Mouse (Mus musculus) kidney, postnatal 0 days (tissue): Measurements from ENCODE around the gene Frs2. TPM values are rescaled to one million over a fixed set of nuclear protein-coding genes. Genes with fewer than 3 reads are reported as not detected.
A peak's percentile ranks its signal among the peaks of the same experiment; 100 is the strongest.

Source experiments
- ATAC-seq: fragments of 200-750 bp; cut with Nextera tagmentation; replicated peaks from 2 replicates; pipeline ENCODE4 v1.8.0; 2017; ENCODE audit warnings: low read depth, moderate number of reproducible peaks, moderate TSS enrichment, moderate library complexity; ENCODE audit not compliant: low FRiP score
- DNase-seq: peaks from one replicate; pipeline ENCODE4 v3.0.0-alpha.2; 2016; ENCODE audit warnings: low spot score
- H3K27ac ChIP-seq: fragments of 300-500 bp; sonication (generic); 2 replicates; pipeline ENCODE4 v1.5.1; 2014; ENCODE audit warnings: mild to moderate bottlenecking
- H3K27me3 ChIP-seq: fragments of 300-500 bp; sonication (generic); 2 replicates; pipeline ENCODE4 v1.6.1; 2014; ENCODE audit warnings: low read length, mixed read lengths; ENCODE audit not compliant: insufficient read depth
- H3K36me3 ChIP-seq: fragments of 300-500 bp; sonication (generic); 2 replicates; pipeline ENCODE4 v1.6.1; 2014; ENCODE audit warnings: low read length, mixed read lengths; ENCODE audit not compliant: insufficient read depth
- H3K4me1 ChIP-seq: fragments of 300-500 bp; sonication (generic); replicated peaks from 2 replicates; pipeline ENCODE4 v1.6.1; 2014; ENCODE audit warnings: antibody characterized with exemption, low read length, mixed read lengths; ENCODE audit not compliant: insufficient read depth
- H3K4me2 ChIP-seq: fragments of 300-500 bp; sonication (generic); 2 replicates; pipeline ENCODE4 v1.6.1; 2014; ENCODE audit warnings: mild to moderate bottlenecking, low read length, moderate library complexity, mixed read lengths
- H3K4me3 ChIP-seq: fragments of 300-500 bp; sonication (generic); replicated peaks from 2 replicates; pipeline ENCODE4 v1.5.1; 2014; ENCODE audit warnings: low read depth, low read length
- H3K9ac ChIP-seq: fragments of 300-500 bp; sonication (generic); 2 replicates; pipeline ENCODE4 v1.6.1; 2014; ENCODE audit warnings: low read depth, low read length
- H3K9me3 ChIP-seq: fragments of 300-500 bp; sonication (generic); replicated peaks from 2 replicates; pipeline ENCODE4 v1.6.1; 2016; ENCODE audit warnings: low read length, inconsistent platforms, mixed read lengths
- CTCF ChIP-seq: IDR thresholded peaks from 2 replicates; pipeline ENCODE4 v1.5.1; 2016; ENCODE audit warnings: antibody characterized with exemption, low read depth, mild to moderate bottlenecking, moderate library complexity
- WGBS: fragments of 180-500 bp; shearing (Covaris S2); extraction: QIAGEN DNeasy Blood & Tissue Kit; methylation state at CpG from one replicate; pipeline ENCODE4 v1.1.7; 2014; 5-methylcytosine and 5-hydroxymethylcytosine counted together
- polyA plus RNA-seq: library from polyadenylated mRNA; unstranded; fragments of >200 nt; fragmentation: Nextera tagmentation; extraction: Ambion mirVana; gene quantifications from 2 replicates; pipeline ENCODE4 v1.2.1, GENCODE M21; 2015

Gene Frs2
- polyA plus RNA-seq, 1 experiment from 2014 or later = 18.5 TPM

DNA sequence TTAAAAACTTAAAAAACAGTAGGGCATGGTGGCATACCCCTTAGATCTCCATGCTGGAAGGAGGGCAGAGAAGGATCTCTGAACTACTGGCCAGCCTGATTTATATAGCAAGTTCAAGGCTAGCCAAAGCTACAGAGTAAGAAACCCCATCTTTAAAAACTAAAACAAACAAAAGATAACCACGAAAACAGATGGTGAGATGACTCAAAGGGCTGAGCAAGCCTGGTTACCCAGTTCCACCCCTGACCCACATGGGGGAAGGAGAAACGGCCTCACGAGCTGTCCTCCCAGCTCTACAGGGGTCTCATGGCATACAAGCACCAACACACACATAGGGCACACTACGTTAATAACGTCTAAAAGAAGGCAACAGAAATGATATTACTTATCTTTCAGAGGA lies 48.2 kb downstream of the Frs2 start:
- H3K27ac ChIP-seq = no peak overlapping the region
- no peak overlapping the region for H3K9ac ChIP-seq
- DNase-seq = no peak
- H3K4me2 ChIP-seq = no peak overlapping the region
- no peaks in the 10 kb centered on the region for H3K36me3 ChIP-seq
- H3K4me1 ChIP-seq = peaks cover 1% of the 10 kb centered on the region; the same call in 1 of the 2 replicates
- 79% methylated on average over 5 of the region's 5 CpGs for WGBS
- H3K9me3 ChIP-seq = no peaks in the 10 kb centered on the region
- no peaks in the 10 kb centered on the region for H3K27me3 ChIP-seq
- TF ChIP-seq CTCF = no peak
- no peak for ATAC-seq
- H3K4me3 ChIP-seq = no peak overlapping the region

DNA sequence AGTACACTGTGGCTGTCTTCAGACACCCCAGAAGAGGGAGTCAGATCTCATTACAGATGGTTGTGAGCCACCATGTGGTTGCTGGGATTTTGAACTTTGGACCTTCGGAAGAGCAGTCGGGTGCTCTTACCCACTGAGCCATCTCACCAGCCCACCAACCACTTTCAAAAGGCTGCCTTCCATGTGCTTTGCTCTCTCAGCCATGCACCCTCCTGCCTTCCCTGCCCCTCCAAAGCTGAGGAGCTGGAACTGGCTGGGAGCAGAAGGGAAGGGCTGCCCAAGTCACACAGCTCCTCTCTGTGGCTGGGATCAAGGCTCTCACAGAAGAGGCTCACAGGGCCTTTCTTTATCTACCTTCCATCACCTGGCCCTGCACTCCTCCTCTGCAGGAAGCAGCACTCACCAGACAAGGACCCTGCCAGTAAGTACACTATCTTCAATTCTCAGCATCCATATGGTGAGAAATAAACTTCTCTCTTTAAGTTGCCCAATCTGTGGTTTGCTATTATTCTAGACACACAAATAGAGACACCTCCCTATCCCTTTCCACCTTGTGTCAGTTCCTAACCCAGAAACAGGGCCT lies 51.1 kb downstream of the Frs2 start:
- no peaks in the 10 kb centered on the region for H3K36me3 ChIP-seq
- no peak overlapping the region for H3K4me2 ChIP-seq
- 65% methylated on average over 2 of the region's 2 CpGs for WGBS
- 0 out of 2 replicates have a peak, but pooled peaks have one; percentile 9 for TF ChIP-seq CTCF
- H3K27ac ChIP-seq = no peak overlapping the region
- no peak overlapping the region for H3K4me3 ChIP-seq
- DNase-seq (no peak), ATAC-seq (no peak)
- H3K9me3 ChIP-seq = no peaks in the 10 kb centered on the region
- H3K4me1 ChIP-seq = no peaks in the 10 kb centered on the region
- H3K9ac ChIP-seq = no peak overlapping the region
- H3K27me3 ChIP-seq = no peaks in the 10 kb centered on the region

DNA sequence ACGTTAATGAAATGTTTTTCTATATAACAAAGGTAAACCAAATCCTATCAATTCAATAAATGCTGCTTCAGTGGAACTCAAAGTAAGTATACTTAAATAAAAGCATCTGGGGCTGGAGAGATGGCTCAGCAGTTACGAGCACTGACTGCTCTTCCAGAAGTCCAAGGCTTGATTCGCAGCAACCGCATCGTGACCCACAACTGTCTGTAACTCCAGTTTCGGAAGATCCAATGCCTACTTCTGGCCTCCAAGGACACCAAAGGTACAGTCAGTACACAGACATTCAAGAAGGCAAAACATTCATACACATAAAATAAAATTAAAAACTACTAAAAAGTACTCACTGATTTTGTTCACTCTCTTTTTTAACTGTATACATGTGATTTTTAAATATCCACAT lies 52.2 kb downstream of the Frs2 start:
- Histone ChIP-seq H3K9me3 (no peaks in the 10 kb centered on the region), H3K36me3 (no peaks in the 10 kb centered on the region), H3K27me3 (no peaks in the 10 kb centered on the region), H3K9ac (no peak overlapping the region), H3K4me1 (no peaks in the 10 kb centered on the region), H3K27ac (no peak overlapping the region), H3K4me2 (no peak overlapping the region), H3K4me3 (no peak overlapping the region)
- DNase-seq = no peak
- TF ChIP-seq CTCF = no peak
- 89% methylated on average over 6 of the region's 6 CpGs for WGBS
- ATAC-seq = no peak

DNA sequence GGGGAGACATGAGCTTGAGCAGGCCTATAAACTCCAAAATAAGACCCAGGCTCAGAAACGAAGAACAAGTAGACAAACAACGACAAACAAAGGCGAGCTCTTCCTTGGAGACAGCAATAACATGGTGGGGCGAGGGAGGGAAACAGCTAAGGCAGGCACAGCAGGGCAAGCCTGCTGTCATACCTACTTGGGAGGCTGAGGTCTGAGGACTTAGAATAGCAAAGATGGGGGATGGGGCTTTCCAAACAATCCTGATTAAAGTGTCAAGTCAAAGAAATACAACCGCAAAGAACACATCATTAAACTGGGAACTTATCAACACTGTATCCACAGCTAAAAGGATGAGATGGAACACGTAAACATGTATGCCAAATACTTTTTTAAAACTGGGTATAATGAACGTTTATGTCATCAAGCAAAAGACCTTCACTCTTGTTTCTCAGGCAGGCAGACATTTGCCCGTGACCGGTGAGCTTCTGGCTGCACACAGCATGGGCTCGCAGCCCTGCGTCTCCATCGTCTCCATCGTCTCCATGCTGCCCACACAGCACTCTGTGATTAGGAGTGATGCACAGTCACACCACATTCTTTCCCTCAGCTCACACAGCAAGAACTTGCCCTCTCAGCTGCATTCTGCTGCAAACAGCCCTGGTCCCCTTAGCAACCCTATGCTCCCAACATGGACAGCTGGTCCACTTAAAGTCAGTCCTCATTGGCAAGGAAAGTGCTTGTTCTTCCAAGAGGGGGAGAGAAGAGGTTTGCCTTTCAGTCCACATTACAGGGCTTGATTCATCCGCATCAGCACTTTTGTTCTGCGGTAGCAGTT lies 53.6 kb downstream of the Frs2 start:
- ATAC-seq (peak; percentile 71), DNase-seq (peak; percentile 85)
- H3K9ac ChIP-seq = no peak overlapping the region
- no peaks in the 10 kb centered on the region for H3K4me1 ChIP-seq
- peak overlapping the region; percentile 33; the same call in 1 of the 2 replicates for H3K27ac ChIP-seq
- no peaks in the 10 kb centered on the region for H3K9me3 ChIP-seq
- H3K4me2 ChIP-seq = no peak overlapping the region
- 48% methylated on average over 15 of the region's 15 CpGs for WGBS
- H3K27me3 ChIP-seq = no peaks in the 10 kb centered on the region
- H3K36me3 ChIP-seq = no peaks in the 10 kb centered on the region
- TF ChIP-seq CTCF = no peak
- no peak overlapping the region for H3K4me3 ChIP-seq

DNA sequence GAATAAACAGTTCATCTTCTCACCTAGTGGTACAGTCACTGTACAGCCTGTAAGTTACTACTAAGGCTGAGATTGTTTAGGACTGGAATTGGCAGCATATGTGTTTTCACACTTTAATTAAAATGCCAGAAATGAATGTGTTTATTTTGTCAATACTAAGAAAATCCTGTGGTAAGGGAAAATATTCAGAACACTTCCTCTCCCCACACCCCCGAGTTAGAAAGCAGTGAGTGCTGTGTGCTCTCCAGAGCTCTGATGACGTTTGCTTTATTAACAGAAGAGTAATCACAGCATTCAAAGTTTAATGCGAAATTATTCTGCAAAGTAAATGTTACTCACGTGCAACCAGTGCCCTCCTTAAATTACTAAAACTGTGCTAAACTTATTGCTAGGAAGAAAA lies 58.7 kb downstream of the Frs2 start:
- Histone ChIP-seq H3K36me3 (0 out of 2 replicates have a peak, but pooled peaks cover 3% of the 10 kb centered on the region), H3K27ac (no peak overlapping the region), H3K4me2 (no peak overlapping the region), H3K9ac (no peak overlapping the region), H3K9me3 (no peaks in the 10 kb centered on the region), H3K27me3 (no peaks in the 10 kb centered on the region), H3K4me1 (no peaks in the 10 kb centered on the region), H3K4me3 (no peak overlapping the region)
- TF ChIP-seq CTCF = 0 out of 2 replicates have a peak, but pooled peaks have one; percentile 6
- 55% methylated on average over 4 of the region's 4 CpGs for WGBS
- no peak for ATAC-seq
- DNase-seq = peak; percentile 80

DNA sequence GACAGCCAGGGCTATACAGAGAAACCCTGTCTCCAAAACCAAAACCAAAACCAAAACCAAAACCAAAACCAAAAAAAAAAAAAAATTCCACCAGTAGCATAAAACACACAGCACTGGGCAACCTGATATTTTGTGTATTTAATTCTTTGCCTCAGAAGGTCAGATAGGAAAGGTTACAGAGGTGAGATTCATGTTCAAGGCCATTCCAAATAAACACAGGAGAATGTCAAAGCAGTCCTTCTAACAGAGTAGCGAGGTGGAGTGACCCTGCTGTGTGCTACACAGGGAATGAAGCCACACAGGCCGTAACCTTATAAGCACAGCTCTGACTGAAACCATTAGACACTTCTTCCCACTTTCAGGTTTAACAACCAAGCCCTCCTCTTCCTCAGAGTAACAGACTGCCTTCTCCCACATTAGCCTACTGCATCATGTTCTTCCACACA lies 66.4 kb downstream of the Frs2 start:
- Histone ChIP-seq H3K4me3 (no peak overlapping the region), H3K9ac (no peak overlapping the region), H3K27me3 (no peaks in the 10 kb centered on the region), H3K36me3 (peaks cover 24% of the 10 kb centered on the region), H3K4me2 (no peak overlapping the region), H3K27ac (no peak overlapping the region), H3K4me1 (no peaks in the 10 kb centered on the region), H3K9me3 (no peaks in the 10 kb centered on the region)
- no peak for ATAC-seq
- no peak for TF ChIP-seq CTCF
- WGBS = 82% methylated on average over 2 of the region's 2 CpGs
- DNase-seq = no peak
